Mouse (Mus musculus) MEL (cell line): ENCODE measurements around the gene Tnnc2. TPM values are rescaled to one million over a fixed set of nuclear protein-coding genes. Genes with fewer than 3 reads are reported as not detected.

Experiments used
- DNase-seq: peaks from one replicate; pipeline ENCODE4 v3.0.0; 2011; ENCODE audit warnings: low read depth, low spot score
- H3K27ac ChIP-seq: 2 replicates; pipeline ENCODE4 v1.5.1; 2012; ENCODE audit warnings: low read depth, mild to moderate bottlenecking, control low read depth, low read length, moderate library complexity; ENCODE audit not compliant: control insufficient read depth
- H3K27me3 ChIP-seq, 2 experiments: fragments of 150-350 bp in 1 of 2; sonication (generic) in 1 of 2; 2 replicates each; pipeline ENCODE4 v1.6.1; 2012; ENCODE audit warnings: low read length in 2 of 2, mild to moderate bottlenecking in 2 of 2, improper control_type of control experiment in 1 of 2, moderate library complexity in 1 of 2; ENCODE audit not compliant: insufficient read depth in 2 of 2, control insufficient read depth in 1 of 2
- H3K36me3 ChIP-seq, 2 experiments: 2 replicates each; pipeline ENCODE4 v1.6.1; 2012 to 2014; ENCODE audit warnings: low read length in 2 of 2, improper control_type of control experiment in 1 of 2, inconsistent platforms in 1 of 2, mild to moderate bottlenecking in 1 of 2; ENCODE audit not compliant: insufficient read depth in 2 of 2, control insufficient read depth in 1 of 2
- H3K4me1 ChIP-seq, 2 experiments: fragments of 150-350 bp in 1 of 2; sonication (generic) in 1 of 2; 2 replicates each; pipeline ENCODE4 v1.6.1; 2012; ENCODE audit warnings: low read length in 2 of 2, improper control_type of control experiment in 1 of 2, mild to moderate bottlenecking in 1 of 2; ENCODE audit not compliant: insufficient read depth in 2 of 2, control insufficient read depth in 1 of 2
- H3K4me3 ChIP-seq, 2 experiments: fragments of 150-350 bp in 1 of 2; sonication (generic) in 1 of 2; 2 replicates each; pipeline ENCODE4 v1.5.1; 2012; ENCODE audit warnings: low read depth in 2 of 2, low read length in 2 of 2, mild to moderate bottlenecking in 2 of 2, moderate library complexity in 2 of 2, control low read depth in 1 of 2, improper control_type of control experiment in 1 of 2; ENCODE audit not compliant: control insufficient read depth in 1 of 2, insufficient read depth in 1 of 2
- H3K79me2 ChIP-seq: 2 replicates; pipeline ENCODE4 v1.6.1; 2012; ENCODE audit warnings: mild to moderate bottlenecking, low read length, moderate library complexity; ENCODE audit not compliant: control insufficient read depth, poor library complexity, insufficient read depth
- H3K9ac ChIP-seq: 2 replicates; pipeline ENCODE4 v1.6.1; 2012; ENCODE audit warnings: low read depth, mild to moderate bottlenecking, control low read depth, low read length, moderate library complexity; ENCODE audit not compliant: control insufficient read depth, poor library complexity, severe bottlenecking
- H3K9me3 ChIP-seq: fragments of 150-350 bp; sonication (generic); replicated peaks from 2 replicates; pipeline ENCODE4 v1.6.1; 2012; ENCODE audit warnings: mild to moderate bottlenecking, low read length, improper control_type of control experiment, moderate library complexity; ENCODE audit not compliant: insufficient read depth
- CTCF ChIP-seq, 3 experiments: IDR thresholded peaks in 2 of 3; conservative IDR thresholded peaks in 1 of 3; 2 replicates each; pipeline ENCODE4 v1.5.1; 2011 to 2012; ENCODE audit warnings: low read length in 3 of 3, low read depth in 2 of 3, mild to moderate bottlenecking in 2 of 3, improper control_type of control experiment in 1 of 3, inconsistent platforms in 1 of 3, mixed read lengths in 1 of 3, moderate library complexity in 1 of 3; ENCODE audit not compliant: control insufficient read depth in 1 of 3, insufficient read depth in 1 of 3, poor library complexity in 1 of 3, severe bottlenecking in 1 of 3
- E2F4 ChIP-seq: IDR thresholded peaks from 2 replicates; pipeline ENCODE4 v1.6.1; 2011; ENCODE audit warnings: low read depth, low read length, improper control_type of control experiment, borderline replicate concordance
- ETS1 ChIP-seq: IDR thresholded peaks from 2 replicates; pipeline ENCODE4 v1.6.1; 2012; ENCODE audit warnings: low read depth, mild to moderate bottlenecking, inconsistent platforms, low read length, improper control_type of control experiment, moderate library complexity
- GABPA ChIP-seq: IDR thresholded peaks from 2 replicates; pipeline ENCODE4 v1.6.1; 2012; ENCODE audit warnings: low read depth, mild to moderate bottlenecking, inconsistent platforms, low read length, improper control_type of control experiment, moderate library complexity
- MAZ ChIP-seq: IDR thresholded peaks from 2 replicates; pipeline ENCODE4 v1.6.1; 2012; ENCODE audit warnings: low read depth, mild to moderate bottlenecking, inconsistent platforms, low read length, improper control_type of control experiment
- MEF2A ChIP-seq: IDR thresholded peaks from 2 replicates; pipeline ENCODE4 v1.6.1; 2014; ENCODE audit warnings: low read depth, mild to moderate bottlenecking, inconsistent platforms, low read length, improper control_type of control experiment; ENCODE audit not compliant: poor library complexity, insufficient replicate concordance, severe bottlenecking; ENCODE audit errors: extremely low read depth
- MXI1 ChIP-seq: IDR thresholded peaks from 2 replicates; pipeline ENCODE4 v1.6.1; 2011; ENCODE audit warnings: mild to moderate bottlenecking, low read depth, low read length, improper control_type of control experiment
- MYB ChIP-seq: IDR thresholded peaks from 2 replicates; pipeline ENCODE4 v1.6.1; 2011; ENCODE audit warnings: mild to moderate bottlenecking, low read depth, low read length, improper control_type of control experiment
- NRF1 ChIP-seq: IDR thresholded peaks from 2 replicates; pipeline ENCODE4 v1.6.1; 2014; ENCODE audit warnings: low read depth, mild to moderate bottlenecking, inconsistent platforms, low read length, improper control_type of control experiment, moderate library complexity; ENCODE audit not compliant: poor library complexity, insufficient read depth, severe bottlenecking
- POLR2AphosphoS2 ChIP-seq: IDR thresholded peaks from 2 replicates; pipeline ENCODE4 v1.6.1; 2011; ENCODE audit warnings: low read length, improper control_type of control experiment
- POLR2AphosphoS5 ChIP-seq: IDR thresholded peaks from 2 replicates; pipeline ENCODE4 v1.6.1; 2012; ENCODE audit warnings: low read depth, borderline replicate concordance, mild to moderate bottlenecking, inconsistent platforms, low read length, moderate library complexity, mixed read lengths
- TCF12 ChIP-seq: IDR thresholded peaks from 2 replicates; pipeline ENCODE4 v1.6.1; 2014; ENCODE audit warnings: low read depth, mild to moderate bottlenecking, inconsistent platforms, low read length, improper control_type of control experiment, moderate library complexity
- UBTF ChIP-seq: IDR thresholded peaks from 2 replicates; pipeline ENCODE4 v1.6.1; 2012; ENCODE audit warnings: low read depth, mild to moderate bottlenecking, inconsistent platforms, low read length, improper control_type of control experiment, moderate library complexity, borderline replicate concordance; ENCODE audit not compliant: insufficient read depth
- USF1 ChIP-seq: IDR thresholded peaks from 2 replicates; pipeline ENCODE4 v1.6.1; 2014; ENCODE audit warnings: low read depth, mild to moderate bottlenecking, inconsistent platforms, low read length, improper control_type of control experiment, moderate library complexity
- ZMIZ1 ChIP-seq: IDR thresholded peaks from 2 replicates; pipeline ENCODE4 v1.6.1; 2012; ENCODE audit warnings: low read depth, mild to moderate bottlenecking, inconsistent platforms, low read length, improper control_type of control experiment, moderate library complexity
- polyA plus RNA-seq, 2 experiments: library from polyadenylated mRNA; stranded (reverse) in 1 of 2; unstranded in 1 of 2; fragments of >175 nt in 1 of 2; fragments of >200 nt in 1 of 2; gene quantifications; 2 replicates each; pipeline versions ENCODE4 v1.2.1 to v1.2.4; 2012; ENCODE audit warnings: low replicate concordance in 2 of 2, low read depth in 1 of 2; ENCODE audit not compliant: insufficient read length in 2 of 2, insufficient read depth in 1 of 2, missing spikeins in 1 of 2
- total RNA-seq: library from RNA; depleted of rRNA; stranded (reverse); fragments of 300-350 nt; gene quantifications from 2 replicates; pipeline ENCODE4 v1.2.3, GENCODE M21; 2012

Gene Tnnc2
- total and polyA plus RNA-seq, 3 experiments = not detected

DNA sequence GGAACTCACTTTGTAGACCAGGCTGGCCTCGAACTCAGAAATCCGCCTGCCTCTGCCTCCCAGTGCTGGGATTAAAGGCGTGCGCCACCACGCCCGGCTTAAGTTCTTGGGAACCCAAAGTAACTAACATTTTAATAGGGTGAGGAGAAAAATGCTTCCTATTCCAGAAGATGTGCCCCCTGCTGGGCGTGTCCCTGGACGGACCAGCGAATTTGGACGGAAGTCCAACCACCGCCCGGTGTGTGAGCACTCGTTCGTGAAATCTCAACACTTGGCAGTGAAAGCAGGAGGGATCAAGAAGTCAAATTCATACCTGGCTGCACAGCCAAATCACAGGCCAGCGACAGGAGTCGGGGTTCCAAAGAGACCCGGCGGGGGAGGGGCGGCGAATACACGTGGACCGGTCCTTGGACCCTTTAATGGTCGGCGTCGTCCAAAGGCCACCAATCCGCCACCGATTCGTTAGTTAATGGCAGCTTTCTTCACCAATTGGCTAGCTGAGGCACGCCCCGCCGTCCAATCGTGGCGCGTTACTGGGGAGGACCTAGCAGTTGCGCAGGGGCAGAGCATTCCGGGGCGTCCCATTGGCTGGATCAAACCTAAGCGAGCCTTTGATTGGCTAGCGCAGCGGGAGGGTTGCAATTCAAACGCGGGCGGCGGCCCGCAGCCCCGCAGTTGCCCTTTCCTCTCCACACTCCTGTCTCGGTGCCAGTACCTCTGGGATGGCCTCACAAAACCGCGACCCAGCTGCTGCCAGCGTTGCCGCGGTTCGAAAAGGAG is 10.3 kb downstream of the Tnnc2 start, which contains the start of gene Ube2c (continued):
- TF ChIP-seq POLR2AphosphoS5 (no peak), E2F4 (peak; percentile 70; the same call in 1 of the 2 replicates), MXI1 (peak; percentile 98), TCF12 (peak; percentile 43; the same call in 1 of the 2 replicates)

DNA sequence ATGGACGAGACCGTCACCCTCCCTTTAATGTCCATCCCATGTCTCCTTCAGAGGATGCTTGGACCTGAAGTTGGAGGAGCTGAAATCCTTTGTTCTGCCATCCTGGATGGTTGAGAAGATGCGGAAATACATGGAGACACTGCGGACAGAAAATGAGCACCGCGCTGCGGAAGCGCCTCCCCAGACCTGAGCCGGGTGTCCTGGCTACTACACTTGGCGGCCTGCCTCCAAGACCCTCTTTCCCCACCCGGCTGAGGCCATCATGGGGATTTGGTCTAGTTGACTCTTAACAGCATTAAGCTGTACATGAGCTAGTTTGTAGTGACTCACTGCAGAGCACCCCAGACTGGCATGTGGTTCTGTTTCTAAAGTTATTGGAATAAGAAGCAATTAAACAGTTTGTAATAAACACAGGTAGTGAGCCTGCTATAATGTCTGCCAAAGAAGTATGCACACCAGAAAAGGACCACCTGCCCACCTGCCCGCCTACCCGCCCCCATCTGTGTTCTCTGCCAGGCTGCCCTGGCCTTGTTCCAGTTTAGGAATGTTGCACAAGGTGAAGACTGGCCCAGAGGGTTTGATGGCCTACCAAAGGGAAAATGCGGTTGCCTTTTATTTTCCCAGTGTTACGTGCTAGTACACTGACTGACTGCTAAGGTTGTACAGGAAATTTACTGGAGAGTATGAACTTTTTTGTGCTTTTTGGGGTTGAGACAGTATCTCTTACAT is 11.8 kb downstream of the Tnnc2 start:
- no peak for TF ChIP-seq NRF1
- no peak for TF ChIP-seq MEF2A
- no peak for TF ChIP-seq USF1
- no peak for TF ChIP-seq ZMIZ1
- no peak; the same call in 1 of the 2 replicates for TF ChIP-seq POLR2AphosphoS2
- no peak for TF ChIP-seq ETS1
- no peak for TF ChIP-seq CTCF (IDR thresholded peaks at IDR 0.05 in 2 of 3, conservative IDR thresholded peaks at IDR 0.05 in 1 of 3; ENCODE audit: control insufficient read depth in 1 of 3, insufficient read depth in 1 of 3, low read depth in 2 of 3, low read length in 3 of 3, poor library complexity in 1 of 3, severe bottlenecking in 1 of 3)
- TF ChIP-seq UBTF = no peak
- no peak for TF ChIP-seq GABPA
- TF ChIP-seq MAZ = no peak
- TF ChIP-seq, all 39 proteins: peak for 0
- Histone ChIP-seq H3K27ac (no peak overlapping the region), H3K27me3 (no peaks in the 10 kb centered on the region), H3K36me3 (peaks cover 2 to 22% of the 10 kb centered on the region in 2 experiments), H3K9ac (no peak overlapping the region), H3K9me3 (no peaks in the 10 kb centered on the region), H3K79me2 (peaks cover 24% of the 10 kb centered on the region), H3K4me1 (peaks cover 3 to 21% of the 10 kb centered on the region in 2 experiments; a peak in 3 of 4 replicates), H3K4me3 (no peak overlapping the region)
- DNase-seq = no peak

DNA sequence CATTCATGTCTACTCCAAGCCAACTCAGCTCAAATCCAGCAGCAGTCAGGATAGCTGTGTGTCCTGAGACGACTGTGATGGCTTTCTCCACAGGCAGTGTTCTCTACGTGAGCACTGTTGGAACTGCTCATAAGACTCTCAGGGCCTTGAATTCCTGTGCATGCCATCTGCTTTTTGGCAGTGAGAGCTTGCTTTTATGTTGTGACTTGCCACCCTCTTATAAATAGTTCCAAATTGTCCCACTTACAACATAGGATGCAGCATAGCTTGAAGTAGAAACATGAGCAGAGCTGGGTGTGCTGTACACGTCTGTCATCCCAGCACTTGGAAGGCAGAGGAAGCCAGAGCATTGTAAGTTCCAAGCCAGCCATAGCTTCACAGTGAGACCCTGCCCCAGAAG is 13.9 kb downstream of the Tnnc2 start:
- peaks cover 0 to 2% of the 10 kb centered on the region in 2 experiments; a peak in 3 of 4 replicates for H3K36me3 ChIP-seq
- H3K4me3 ChIP-seq = no peak overlapping the region
- H3K9ac ChIP-seq = no peak overlapping the region
- H3K9me3 ChIP-seq = no peaks in the 10 kb centered on the region
- H3K27ac ChIP-seq = no peak overlapping the region
- no peaks in the 10 kb centered on the region for H3K27me3 ChIP-seq
- H3K4me1 ChIP-seq = peaks cover 0 to 3% of the 10 kb centered on the region in 2 experiments; a peak in 1 of 4 replicates
- H3K79me2 ChIP-seq = peaks cover 13% of the 10 kb centered on the region
- DNase-seq = no peak
- TF ChIP-seq MAZ = no peak
- TF ChIP-seq MYB = no peak
